Mouse (Mus musculus) midbrain, embryonic 15.5 days (tissue): Measurements from ENCODE around the gene Izumo1. TPM values are rescaled to one million over a fixed set of nuclear protein-coding genes. Genes with fewer than 3 reads are reported as not detected.

Experiments used
- polyA plus RNA-seq: library from polyadenylated mRNA; unstranded; fragments of >200 nt; fragmentation: Nextera tagmentation; extraction: Ambion mirVana; gene quantifications from 2 replicates; pipeline ENCODE4 v1.2.1, GENCODE M21; 2015

Gene Izumo1
- polyA plus RNA-seq, 1 experiment from 2014 or later, result not detected

Other genes starting within 250 kb of the Izumo1 start
- 202 and 214 TPM in 2 replicates for gene Snrnp70, start 226.1 kb upstream of the Izumo1 start, polyA plus RNA-seq
- gene Kcna7, start 216.2 kb upstream of the Izumo1 start, polyA plus RNA-seq, result not detected in 2 replicates
- 0.10 TPM in 1 of 2 replicates, not detected in the other for gene Ntf5, start 208.1 kb upstream of the Izumo1 start, polyA plus RNA-seq
- 0.45 and 0.63 TPM in 2 replicates for gene Lhb, start 201.0 kb upstream of the Izumo1 start, polyA plus RNA-seq
- 21.0 and 22.7 TPM in 2 replicates for gene Gys1, start 187.0 kb upstream of the Izumo1 start, polyA plus RNA-seq
- 107 and 117 TPM in 2 replicates for gene Ruvbl2, start 183.7 kb upstream of the Izumo1 start, polyA plus RNA-seq
- gene Ftl1, start 161.9 kb upstream of the Izumo1 start, polyA plus RNA-seq, result 6,021 and 6,209 TPM in 2 replicates
- 257 and 261 TPM in 2 replicates for gene Bax, start 154.9 kb upstream of the Izumo1 start, polyA plus RNA-seq
- 0.08 and 0.23 TPM in 2 replicates for gene Tulp2, start 139.9 kb upstream of the Izumo1 start, polyA plus RNA-seq
- not detected in 2 replicates for gene Gm45808, start 135.0 kb upstream of the Izumo1 start, polyA plus RNA-seq
- gene Dhdh, start 133.0 kb upstream of the Izumo1 start, polyA plus RNA-seq, result 4.0 and 4.1 TPM in 2 replicates
- gene Nucb1, start 111.4 kb upstream of the Izumo1 start, polyA plus RNA-seq, result 118 and 121 TPM in 2 replicates
- gene Ppp1r15a, start 95.5 kb upstream of the Izumo1 start, polyA plus RNA-seq, result 11.7 and 12.5 TPM in 2 replicates
- gene Plekha4, start 95.5 kb upstream of the Izumo1 start, polyA plus RNA-seq, result 1.3 TPM in 2 replicates
- gene Hsd17b14, start 66.9 kb upstream of the Izumo1 start, polyA plus RNA-seq, result 0.37 TPM in 1 of 2 replicates, not detected in the other
- gene Bcat2, start 51.7 kb upstream of the Izumo1 start, polyA plus RNA-seq, result 23.8 and 27.1 TPM in 2 replicates
- not detected in 2 replicates for gene Fgf21, start 6.3 kb upstream of the Izumo1 start, polyA plus RNA-seq
- not detected in 2 replicates for gene Fut1, start 4.5 kb upstream of the Izumo1 start, polyA plus RNA-seq
- gene Rasip1, start 5.7 kb downstream of the Izumo1 start, polyA plus RNA-seq, result 21.8 and 23.1 TPM in 2 replicates
- 3.6 and 3.8 TPM in 2 replicates for gene Mamstr, start 18.2 kb downstream of the Izumo1 start, polyA plus RNA-seq
- 0.05 and 0.18 TPM in 2 replicates for gene Fut2, start 44.6 kb downstream of the Izumo1 start, polyA plus RNA-seq
- 0.88 and 1.3 TPM in 2 replicates for gene Ntn5, start 62.2 kb downstream of the Izumo1 start, polyA plus RNA-seq
- gene Sec1, start 72.6 kb downstream of the Izumo1 start, polyA plus RNA-seq, result 0.34 and 0.36 TPM in 2 replicates
- 70.7 and 73.8 TPM in 2 replicates for gene Car11, start 78.0 kb downstream of the Izumo1 start, polyA plus RNA-seq
- gene Dbp, start 83.3 kb downstream of the Izumo1 start, polyA plus RNA-seq, result 3.3 and 3.8 TPM in 2 replicates
- gene Rpl18, start 93.6 kb downstream of the Izumo1 start, polyA plus RNA-seq, result 537 and 538 TPM in 2 replicates
- gene Sphk2, start 96.2 kb downstream of the Izumo1 start, polyA plus RNA-seq, result 24.5 and 26.4 TPM in 2 replicates
- gene Fam83e, start 99.4 kb downstream of the Izumo1 start, polyA plus RNA-seq, result 0.54 and 0.74 TPM in 2 replicates
- gene Spaca4, start 104.0 kb downstream of the Izumo1 start, polyA plus RNA-seq, result not detected in 2 replicates
- gene Lmtk3, start 161.9 kb downstream of the Izumo1 start, polyA plus RNA-seq, result 29.8 and 34.8 TPM in 2 replicates
- gene Sult2b1, start 162.9 kb downstream of the Izumo1 start, polyA plus RNA-seq, result 8.3 and 9.7 TPM in 2 replicates
- 329 and 334 TPM in 2 replicates for gene Cyth2, start 192.8 kb downstream of the Izumo1 start, polyA plus RNA-seq
- gene Kcnj14, start 203.0 kb downstream of the Izumo1 start, polyA plus RNA-seq, result 1.1 TPM in 2 replicates
- 40.5 and 44.2 TPM in 2 replicates for gene Grwd1, start 209.1 kb downstream of the Izumo1 start, polyA plus RNA-seq